Mouse (Mus musculus): ENCODE data around the gene 9130230L23Rik. TPM values are rescaled to one million over a fixed set of nuclear protein-coding genes. Genes with fewer than 3 reads are reported as not detected.

9130230L23Rik gene
- polyA plus RNA-seq, 1 experiment from 2014 or later = not detected

GRCm38 (mm10) chr5:65950679-65951512 is 53.2 kb downstream of the 9130230L23Rik start:
- Histone ChIP-seq H3K27me3 (ENCODE audit: control insufficient read depth, insufficient read depth, low read depth, low read length) (no peaks in the 10 kb centered on the region), H3K4me2 (ENCODE audit: low read length) (peak overlapping the region; percentile 45), H3K36me3 (ENCODE audit: control insufficient read depth, insufficient read depth, low read length) (no peaks in the 10 kb centered on the region), H3K4me3 (ENCODE audit: low read depth, low read length) (no peak overlapping the region; the same call in 1 of the 2 replicates), H3K4me1 (ENCODE audit: control insufficient read depth, insufficient read depth, low read length) (peaks cover 25% of the 10 kb centered on the region), H3K9ac (ENCODE audit: low read depth, low read length) (peak overlapping the region; percentile 46), H3K27ac (ENCODE audit: low read length) (peak overlapping the region; percentile 95), H3K9me3 (replicated peaks; ENCODE audit: control insufficient read depth, low read length, poor library complexity, severe bottlenecking) (no peaks in the 10 kb centered on the region)
- WGBS = 33% methylated on average over 18 of the region's 18 CpGs
- peak; percentile 57 for ATAC-seq

- Histone ChIP-seq H3K9ac (ENCODE audit: low read depth, low read length) (peak overlapping the region; percentile 46), H3K4me3 (ENCODE audit: low read depth, low read length) (no peak overlapping the region; the same call in 1 of the 2 replicates)
Observed at GRCm38 (mm10) chr5:65950236-65950635, 53.8 kb downstream of the 9130230L23Rik start.

GRCm38 (mm10) chr5:65949822-65950221 is 54.3 kb downstream of the 9130230L23Rik start:
- no peak overlapping the region for H3K9ac ChIP-seq (ENCODE audit: low read depth, low read length)
- 13% methylated on average over 3 of the region's 3 CpGs for WGBS

More at GRCm38 (mm10) chr5:65950236-65950635, 53.8 kb downstream of the 9130230L23Rik start:
- Histone ChIP-seq H3K9me3 (replicated peaks; ENCODE audit: control insufficient read depth, low read length, poor library complexity, severe bottlenecking) (no peaks in the 10 kb centered on the region), H3K27ac (ENCODE audit: low read length) (peak overlapping the region; percentile 95), H3K27me3 (ENCODE audit: control insufficient read depth, insufficient read depth, low read depth, low read length) (no peaks in the 10 kb centered on the region), H3K36me3 (ENCODE audit: control insufficient read depth, insufficient read depth, low read length) (no peaks in the 10 kb centered on the region), H3K4me2 (ENCODE audit: low read length) (peak overlapping the region; percentile 45), H3K4me1 (ENCODE audit: control insufficient read depth, insufficient read depth, low read length) (peaks cover 20% of the 10 kb centered on the region)
- peak; percentile 87 for ATAC-seq
- 5% methylated on average over 6 of the region's 6 CpGs for WGBS

GRCm38 (mm10) chr5:65941145-65941544 is 62.9 kb downstream of the 9130230L23Rik start:
- no peak for ATAC-seq

More at GRCm38 (mm10) chr5:65949822-65950221, 54.3 kb downstream of the 9130230L23Rik start:
- H3K36me3 ChIP-seq (ENCODE audit: control insufficient read depth, insufficient read depth, low read length) = no peaks in the 10 kb centered on the region
- ATAC-seq = no peak
- H3K4me1 ChIP-seq (ENCODE audit: control insufficient read depth, insufficient read depth, low read length) = peaks cover 16% of the 10 kb centered on the region; the same call in 1 of the 2 replicates
- H3K9me3 ChIP-seq (replicated peaks; ENCODE audit: control insufficient read depth, low read length, poor library complexity, severe bottlenecking) = no peaks in the 10 kb centered on the region
- H3K27ac ChIP-seq (ENCODE audit: low read length) = peak overlapping the region; percentile 95
- H3K4me2 ChIP-seq (ENCODE audit: low read length) = no peak overlapping the region
- H3K4me3 ChIP-seq (ENCODE audit: low read depth, low read length) = no peak overlapping the region
- H3K27me3 ChIP-seq (ENCODE audit: control insufficient read depth, insufficient read depth, low read depth, low read length) = no peaks in the 10 kb centered on the region

GRCm38 (mm10) chr5:65937998-65938715 is 65.9 kb downstream of the 9130230L23Rik start:
- peak; percentile 71 for ATAC-seq
- H3K9ac ChIP-seq (ENCODE audit: low read depth, low read length) = no peak overlapping the region
- no peaks in the 10 kb centered on the region for H3K27me3 ChIP-seq (ENCODE audit: control insufficient read depth, insufficient read depth, low read depth, low read length)
- no peak overlapping the region for H3K4me2 ChIP-seq (ENCODE audit: low read length)
- H3K36me3 ChIP-seq (ENCODE audit: control insufficient read depth, insufficient read depth, low read length) = no peaks in the 10 kb centered on the region
- no peak overlapping the region for H3K27ac ChIP-seq (ENCODE audit: low read length)
- no peaks in the 10 kb centered on the region for H3K4me1 ChIP-seq (ENCODE audit: control insufficient read depth, insufficient read depth, low read length)
- H3K9me3 ChIP-seq (replicated peaks; ENCODE audit: control insufficient read depth, low read length, poor library complexity, severe bottlenecking) = no peaks in the 10 kb centered on the region
- H3K4me3 ChIP-seq (ENCODE audit: low read depth, low read length) = no peak overlapping the region
- 58% methylated on average over 9 of the region's 9 CpGs for WGBS

More at GRCm38 (mm10) chr5:65941145-65941544, 62.9 kb downstream of the 9130230L23Rik start:
- no peaks in the 10 kb centered on the region for H3K9me3 ChIP-seq (replicated peaks; ENCODE audit: control insufficient read depth, low read length, poor library complexity, severe bottlenecking)
- no peaks in the 10 kb centered on the region for H3K36me3 ChIP-seq (ENCODE audit: control insufficient read depth, insufficient read depth, low read length)
- no peaks in the 10 kb centered on the region for H3K27me3 ChIP-seq (ENCODE audit: control insufficient read depth, insufficient read depth, low read depth, low read length)
- H3K4me3 ChIP-seq (ENCODE audit: low read depth, low read length) = no peak overlapping the region
- 69% methylated on average over 4 of the region's 4 CpGs for WGBS
- H3K9ac ChIP-seq (ENCODE audit: low read depth, low read length) = no peak overlapping the region
- H3K4me2 ChIP-seq (ENCODE audit: low read length) = no peak overlapping the region
- no peaks in the 10 kb centered on the region for H3K4me1 ChIP-seq (ENCODE audit: control insufficient read depth, insufficient read depth, low read length)
- H3K27ac ChIP-seq (ENCODE audit: low read length) = no peak overlapping the region

GRCm38 (mm10) chr5:65937011-65937726 is 66.9 kb downstream of the 9130230L23Rik start:
- no peaks in the 10 kb centered on the region for H3K9me3 ChIP-seq (replicated peaks; ENCODE audit: control insufficient read depth, low read length, poor library complexity, severe bottlenecking)
- no peak overlapping the region for H3K4me2 ChIP-seq (ENCODE audit: low read length)
- H3K9ac ChIP-seq (ENCODE audit: low read depth, low read length) = no peak overlapping the region
- WGBS = 77% methylated on average over 11 of the region's 11 CpGs
- no peaks in the 10 kb centered on the region for H3K4me1 ChIP-seq (ENCODE audit: control insufficient read depth, insufficient read depth, low read length)
- no peak for ATAC-seq
- H3K36me3 ChIP-seq (ENCODE audit: control insufficient read depth, insufficient read depth, low read length) = no peaks in the 10 kb centered on the region
- no peak overlapping the region for H3K27ac ChIP-seq (ENCODE audit: low read length)
- no peak overlapping the region for H3K4me3 ChIP-seq (ENCODE audit: low read depth, low read length)
- no peaks in the 10 kb centered on the region for H3K27me3 ChIP-seq (ENCODE audit: control insufficient read depth, insufficient read depth, low read depth, low read length)

GRCm38 (mm10) chr5:65934783-65935182 is 69.3 kb downstream of the 9130230L23Rik start, which contains the start of gene Chrna9:
Gene Chrna9 (plus strand): TSS chr5:65934921.
- no peak within 1 kb of the TSS for H3K27ac ChIP-seq (ENCODE audit: low read length)
- H3K4me3 ChIP-seq (ENCODE audit: low read depth, low read length) = no peak within 1 kb of the TSS
- no peak for ATAC-seq
- H3K4me2 ChIP-seq (ENCODE audit: low read length) = no peak within 1 kb of the TSS
- H3K9me3 ChIP-seq (replicated peaks; ENCODE audit: control insufficient read depth, low read length, poor library complexity, severe bottlenecking) = no peaks in the 10 kb centered on the region
- H3K36me3 ChIP-seq (ENCODE audit: control insufficient read depth, insufficient read depth, low read length) = no peaks in the 10 kb centered on the region
- no peaks in the 10 kb centered on the region for H3K27me3 ChIP-seq (ENCODE audit: control insufficient read depth, insufficient read depth, low read depth, low read length)
- H3K9ac ChIP-seq (ENCODE audit: low read depth, low read length) = no peak within 1 kb of the TSS
- 90% methylated on average over 5 of the region's 5 CpGs for WGBS
- H3K4me1 ChIP-seq (ENCODE audit: control insufficient read depth, insufficient read depth, low read length) = no peaks in the 10 kb centered on the region

GRCm38 (mm10) chr5:65933764-65934163 is 70.3 kb downstream of the 9130230L23Rik start:
- WGBS = 89% methylated on average over 2 of the region's 2 CpGs
- H3K9ac ChIP-seq (ENCODE audit: low read depth, low read length) = no peak overlapping the region
- ATAC-seq = no peak

More at GRCm38 (mm10) chr5:65933764-65934163, 70.3 kb downstream of the 9130230L23Rik start:
- Histone ChIP-seq H3K4me1 (ENCODE audit: control insufficient read depth, insufficient read depth, low read length) (no peaks in the 10 kb centered on the region), H3K4me2 (ENCODE audit: low read length) (no peak overlapping the region), H3K9me3 (replicated peaks; ENCODE audit: control insufficient read depth, low read length, poor library complexity, severe bottlenecking) (no peaks in the 10 kb centered on the region), H3K36me3 (ENCODE audit: control insufficient read depth, insufficient read depth, low read length) (no peaks in the 10 kb centered on the region), H3K4me3 (ENCODE audit: low read depth, low read length) (no peak overlapping the region), H3K27ac (ENCODE audit: low read length) (no peak overlapping the region), H3K27me3 (ENCODE audit: control insufficient read depth, insufficient read depth, low read depth, low read length) (no peaks in the 10 kb centered on the region)

Data from midbrain, embryonic 16.5 days (tissue).